Mouse (Mus musculus): Measurements from ENCODE around the gene Nsg1. TPM values are rescaled to one million over a fixed set of nuclear protein-coding genes. Genes with fewer than 3 reads are reported as not detected.

Gene Nsg1
- polyA plus RNA-seq (2012; rRNA removed): 725 and 853 TPM in 2 replicates

DNA sequence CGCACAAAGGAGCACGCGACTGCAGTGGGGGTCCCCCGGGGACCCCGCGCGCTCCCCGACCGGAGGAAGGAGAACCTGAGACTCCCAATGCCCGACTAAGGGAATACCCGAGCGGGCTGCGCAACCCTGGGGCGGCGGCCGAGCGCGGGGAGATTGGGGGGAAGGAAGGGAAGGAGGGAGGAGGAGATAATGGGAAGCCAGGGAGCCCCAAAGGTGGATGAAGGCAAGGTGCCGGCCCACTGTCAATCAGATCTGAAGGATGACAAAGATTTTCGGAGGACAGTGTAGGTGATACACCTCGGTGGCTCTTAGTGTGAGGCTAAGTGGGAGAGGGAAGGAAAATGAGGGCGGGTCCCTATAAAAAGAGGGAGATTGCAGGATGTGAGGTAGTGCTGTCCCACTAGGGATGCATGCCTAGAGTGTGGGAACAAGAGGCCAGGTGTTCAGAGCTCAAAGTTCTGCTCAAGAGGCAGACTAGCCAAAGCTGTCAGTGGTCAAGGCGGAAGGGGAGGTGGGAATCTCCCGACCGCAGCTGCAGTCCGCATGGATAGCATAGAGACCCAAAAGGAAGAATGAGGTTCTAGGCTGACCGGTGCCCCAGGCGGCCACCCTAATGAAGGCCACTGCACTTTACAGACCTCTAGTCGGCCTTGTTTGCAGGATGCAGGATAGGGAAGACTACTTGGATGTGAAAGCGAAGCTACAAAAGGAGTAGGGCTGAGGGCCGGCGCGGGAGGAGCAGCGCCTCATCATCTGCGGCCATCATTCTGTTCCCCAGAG, at the start of gene Nsg1:
Gene Nsg1 (minus strand): TSS at position 274 of the 780 bp plus-strand sequence.

Other genes starting within 250 kb of the Nsg1 start
- 35.8 and 36.2 TPM in 2 replicates for gene Stx18, start 121.2 kb downstream of the Nsg1 start, polyA plus RNA-seq (2012; rRNA removed)
- gene Zbtb49, start 60.5 kb upstream of the Nsg1 start, polyA plus RNA-seq (2012; rRNA removed): 30.2 and 32.9 TPM in 2 replicates
- gene Lyar, start 60.6 kb upstream of the Nsg1 start, polyA plus RNA-seq (2012; rRNA removed): 38.2 and 39.5 TPM in 2 replicates
- gene Tmem128, start 100.3 kb upstream of the Nsg1 start, polyA plus RNA-seq (2012; rRNA removed): 67.3 and 81.1 TPM in 2 replicates
- 0.01 and 0.09 TPM in 2 replicates for gene Otop1, start 116.1 kb upstream of the Nsg1 start, polyA plus RNA-seq (2012; rRNA removed)
- 0.15 and 0.21 TPM in 2 replicates for gene Drd5, start 159.5 kb upstream of the Nsg1 start, polyA plus RNA-seq (2012; rRNA removed)

Data from central nervous system, embryonic 14 days (tissue).